Mouse (Mus musculus) embryonic stem cell, embryonic (primary cell): ENCODE results near the gene E430018J23Rik.

Experiments
- CTCF ChIA-PET, 4 experiments: fragments of 300-600 bp in 2 of 4; fragments of 350-600 bp in 2 of 4; sonication (Branson Sonifier 250); formaldehyde crosslinking; loops; one replicate each; lab custom pipeline; 2022; ENCODE audit warnings: inconsistent platforms in 2 of 4; lab: Charles Lee
- POLR2A ChIA-PET, 4 experiments: fragments of 300-600 bp in 2 of 4; fragments of 350-600 bp in 2 of 4; sonication (Branson Sonifier 250); formaldehyde crosslinking; loops; one replicate each; lab custom pipeline; 2022; ENCODE audit warnings: antibody characterized with exemption in 4 of 4, inconsistent platforms in 1 of 4; lab: Charles Lee

The E430018J23Rik gene

DNA sequence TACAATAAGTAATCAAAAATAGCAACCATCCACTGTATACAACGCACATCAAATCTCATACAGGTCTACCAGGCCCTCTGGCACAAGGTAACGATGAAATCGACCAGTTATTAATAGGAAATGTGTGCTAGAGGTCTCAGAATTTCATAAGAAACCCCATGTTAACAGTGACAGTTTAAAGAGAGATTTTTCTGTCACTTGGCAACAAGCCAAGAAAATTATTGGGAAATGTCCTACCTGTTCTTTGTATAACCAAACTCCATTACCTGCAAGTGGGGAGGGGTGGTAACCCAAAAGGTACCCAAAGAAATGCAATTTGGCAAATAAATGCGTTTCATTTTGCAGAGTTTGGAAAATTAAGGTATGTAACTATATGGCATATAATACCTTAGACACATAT is 35.0 kb downstream of the E430018J23Rik start:
- ChIA-PET POLR2A (no interaction called here), CTCF (no interaction called here)

DNA sequence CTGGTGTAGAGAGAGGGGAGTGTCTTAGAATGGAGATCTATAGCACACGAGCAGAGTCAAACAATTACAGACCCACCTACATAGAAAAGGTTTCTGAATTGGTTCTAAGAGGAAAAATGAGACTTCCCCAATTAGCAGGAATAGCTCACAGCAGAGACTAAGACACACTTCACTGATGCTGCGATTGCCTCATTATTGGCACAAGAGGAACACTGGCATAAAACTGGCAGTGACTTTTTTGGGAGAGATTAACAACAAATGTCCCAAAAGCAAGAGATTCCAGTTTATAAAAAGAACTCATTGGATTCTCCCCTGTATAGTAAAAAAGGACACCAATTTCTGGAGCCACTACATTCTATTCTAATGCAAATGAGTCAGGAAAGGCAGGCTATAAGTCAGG is 35.6 kb downstream of the E430018J23Rik start:
- CTCF ChIA-PET, result no interaction called here
- POLR2A ChIA-PET, result interaction anchor here in 1 of 4 experiments (1.0 kb wide), 1 partner anchor 83 kb away, joined by 3 read pairs; no protein-coding TSS in a partner anchor

GRCm38 (mm10) chr7:127355796-127356195 is 37.6 kb downstream of the E430018J23Rik start:
- CTCF ChIA-PET, result interaction anchor here in 1 of 4 experiments (0.6 kb wide), 1 partner anchor 585 kb away, joined by 3 read pairs; no protein-coding TSS in a partner anchor
- POLR2A ChIA-PET, result no interaction called here

DNA sequence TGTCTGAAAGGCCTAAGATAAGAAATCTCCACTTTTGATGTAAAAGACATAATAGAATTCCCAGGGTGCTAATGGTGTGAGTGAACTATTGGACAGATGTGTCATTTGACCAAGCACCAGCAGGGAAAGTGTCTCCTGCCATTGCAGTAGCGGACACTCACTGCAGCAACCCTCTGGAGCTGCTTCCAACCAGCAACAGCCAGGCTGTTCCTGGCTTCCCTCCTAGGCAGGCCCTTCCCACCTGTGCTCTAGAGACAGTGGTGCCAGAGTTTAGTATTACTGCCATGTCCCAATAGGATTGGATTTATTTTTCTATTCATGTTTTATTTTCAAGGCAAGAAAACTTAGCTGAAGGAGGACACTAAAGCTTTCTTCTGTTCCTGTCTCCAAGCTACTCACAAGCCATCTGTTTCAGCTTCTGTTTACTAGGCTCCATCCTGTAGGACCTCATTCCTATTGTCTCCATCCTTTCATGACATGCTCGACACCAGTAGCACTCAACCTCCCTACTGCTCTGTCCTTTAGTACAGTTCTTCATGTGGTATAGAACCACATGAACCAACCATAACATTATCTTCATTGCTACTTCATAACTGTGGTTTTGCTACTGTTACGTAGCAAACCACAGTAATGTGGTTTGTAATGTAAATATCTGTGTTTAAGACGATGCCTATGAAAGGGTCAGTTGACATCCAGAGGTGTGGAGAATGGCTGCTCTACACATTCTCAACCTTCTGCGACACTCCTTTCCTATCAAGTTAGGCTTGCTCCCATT is 42.0 kb downstream of the E430018J23Rik start:
- CTCF ChIA-PET, result interaction anchor here in 1 of 4 experiments (1.1 kb wide), 1 partner anchor 122 kb away, joined by 3 read pairs; no protein-coding TSS in a partner anchor

DNA sequence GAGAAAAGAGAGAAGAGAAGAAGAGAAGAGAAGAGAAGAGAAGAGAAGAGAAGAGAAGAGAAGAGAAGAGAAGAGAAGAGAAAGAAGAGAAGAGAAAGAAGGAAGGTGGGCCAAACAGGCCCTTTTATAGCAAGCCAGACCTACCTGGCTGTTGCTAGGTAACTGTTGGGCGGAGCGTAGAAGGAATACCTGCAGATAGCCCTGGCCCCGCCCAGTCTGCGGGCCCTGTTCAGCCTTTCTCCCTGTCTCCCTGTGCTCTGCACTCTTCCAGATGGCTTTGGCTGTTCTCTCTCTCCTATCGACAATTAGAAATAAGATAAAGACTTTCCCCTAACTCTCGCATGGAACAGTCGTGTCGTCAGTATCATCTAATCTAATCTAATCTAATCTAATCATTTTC is 46.8 kb downstream of the E430018J23Rik start:
- ChIA-PET POLR2A (interaction anchor here in 2 of 4 experiments (1.0 to 1.4 kb wide), 5 partner anchors 68 to 364 kb away, joined by 3 to 5 read pairs (median 4); no protein-coding TSS in a partner anchor), CTCF (no interaction called here)

More for the DNA sequence above, 42.0 kb downstream of the E430018J23Rik start:
- POLR2A ChIA-PET, result interaction anchor here in 2 of 4 experiments (0.7 to 0.9 kb wide), 2 partner anchors 54 to 740 kb away, joined by 3 read pairs; no protein-coding TSS in a partner anchor

- ChIA-PET POLR2A (interaction anchor here in 3 of 4 experiments (0.5 to 1.4 kb wide), 40 partner anchors 8 to 721 kb away, joined by 3 to 11 read pairs (median 4); partner anchors contain the start of genes Ccdc189 (in 1 of the 3), Dctpp1 (in 1 of the 3), E430018J23Rik (in 1 of the 3) and Kat8 (in 1 of the 3)), CTCF (interaction anchor here in 2 of 4 experiments (0.6 to 1.0 kb wide), 8 partner anchors 21 to 167 kb away, joined by 3 to 5 read pairs (median 3); partner anchors contain the start of gene Zfp764 (in 1 of the 2))
Observed at GRCm38 (mm10) chr7:127345512-127346325, 47.7 kb downstream of the E430018J23Rik start, which contains the start of gene Zfp768. Gene Zfp768, minus strand, starts transcription at chr7:127345589.

- ChIA-PET POLR2A (interaction anchor here in 3 of 4 experiments (0.6 to 1.4 kb wide), 20 partner anchors 10 to 496 kb away, joined by 3 to 11 read pairs (median 4); partner anchors contain the start of genes Ccdc189 (in 1 of the 3), Dctpp1 (in 1 of the 3), Rnf40 (in 1 of the 3) and Zfp747 (in 1 of the 3)), CTCF (interaction anchor here in 1 of 4 experiments (1.0 kb wide), 1 partner anchor 21 kb away, joined by 3 read pairs; no protein-coding TSS in a partner anchor)
Observed at GRCm38 (mm10) chr7:127345092-127345491, 48.3 kb downstream of the E430018J23Rik start.

- ChIA-PET CTCF (interaction anchor here in 1 of 4 experiments (0.5 kb wide), 1 partner anchor 365 kb away, joined by 3 read pairs; the partner anchor contains the start of gene Bcl7c), POLR2A (interaction anchor here in 3 of 4 experiments (0.9 to 1.4 kb wide), 6 partner anchors 35 to 1071 kb away, joined by 3 read pairs; no protein-coding TSS in a partner anchor)
Observed at GRCm38 (mm10) chr7:127344371-127344770, 49.1 kb downstream of the E430018J23Rik start.

DNA sequence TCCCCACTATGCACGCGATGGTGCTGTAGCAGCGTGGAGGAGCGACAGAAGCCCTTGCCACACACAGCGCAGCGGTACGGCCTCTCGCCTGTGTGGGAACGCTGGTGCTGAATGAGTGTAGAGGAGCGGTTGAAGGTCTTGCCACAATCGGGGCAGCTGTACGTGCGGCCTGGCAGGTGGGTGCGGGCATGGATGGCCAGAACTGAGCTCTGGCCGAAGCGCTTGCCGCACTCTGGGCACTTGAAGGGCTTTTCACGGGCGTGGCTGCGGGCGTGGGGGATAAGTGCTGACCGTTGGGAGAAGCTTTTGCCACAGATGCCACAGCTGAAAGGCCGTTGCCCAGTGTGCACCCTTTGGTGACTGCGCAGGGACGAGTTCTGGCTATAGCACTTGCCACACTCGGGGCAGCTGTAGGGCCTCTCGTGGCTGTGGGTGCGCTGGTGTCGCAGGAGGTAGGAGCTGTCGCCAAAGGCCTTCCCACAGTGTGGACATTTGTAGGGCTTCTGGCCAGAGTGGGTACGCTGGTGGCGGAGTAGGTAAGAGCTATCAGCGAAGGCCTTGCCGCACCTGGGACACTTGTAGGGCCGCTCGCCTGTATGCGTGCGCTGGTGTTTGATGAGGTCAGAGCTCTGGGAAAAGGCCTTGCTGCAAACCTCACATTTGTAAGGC is 49.9 kb downstream of the E430018J23Rik start:
- POLR2A ChIA-PET, result interaction anchor here (0.6 to 2.3 kb wide), 24 partner anchors 8 to 1070 kb away, joined by 3 to 8 read pairs (median 3); partner anchors contain the start of genes Sephs2 (in 3 of the 4), Dctpp1 (in 1 of the 4) and Zfp747 (in 1 of the 4)
- CTCF ChIA-PET, result interaction anchor here in 2 of 4 experiments (0.6 to 2.1 kb wide), 6 partner anchors 34 to 334 kb away, joined by 3 to 13 read pairs (median 4); partner anchors contain the start of genes Dctpp1 (in 1 of the 2) and Pagr1a (in 1 of the 2)

GRCm38 (mm10) chr7:127342888-127343287 is 50.5 kb downstream of the E430018J23Rik start:
- CTCF ChIA-PET, result interaction anchor here in 3 of 4 experiments (0.6 to 2.1 kb wide), 9 partner anchors 19 to 334 kb away, joined by 3 to 13 read pairs (median 4); partner anchors contain the start of genes Dctpp1 (in 1 of the 3) and Pagr1a (in 1 of the 3)
- POLR2A ChIA-PET, result interaction anchor here (0.6 to 2.3 kb wide), 18 partner anchors 11 to 626 kb away, joined by 3 to 8 read pairs (median 4); partner anchors contain the start of genes Sephs2 (in 3 of the 4) and Dctpp1 (in 1 of the 4)

DNA sequence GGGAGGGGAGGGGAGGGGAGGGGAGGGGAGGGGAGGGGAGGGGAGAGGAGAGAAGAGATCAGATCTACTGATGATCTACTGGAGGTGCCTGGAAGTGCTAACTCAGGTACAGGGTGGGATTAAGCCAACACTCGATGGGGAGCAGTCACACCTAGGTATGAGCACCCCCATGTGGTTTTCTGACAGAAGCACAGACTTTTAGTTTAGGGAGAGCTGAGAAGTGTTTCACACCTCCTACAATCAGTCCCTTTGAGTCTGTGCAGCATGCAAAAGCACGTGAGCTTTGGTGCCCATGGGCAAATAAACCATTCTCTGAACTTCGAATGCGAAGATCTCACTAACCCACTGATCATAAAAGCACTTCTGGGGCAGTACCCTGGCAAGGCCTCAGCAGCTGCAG is 51.1 kb downstream of the E430018J23Rik start:
- ChIA-PET CTCF (interaction anchor here in 3 of 4 experiments (0.5 to 2.1 kb wide), 7 partner anchors 17 to 458 kb away, joined by 3 to 13 read pairs (median 4); partner anchors contain the start of genes Dctpp1 (in 1 of the 3) and Hsd3b7 (in 1 of the 3)), POLR2A (interaction anchor here (0.6 to 2.3 kb wide), 14 partner anchors 10 to 627 kb away, joined by 3 to 8 read pairs (median 4); partner anchors contain the start of genes Dctpp1 (in 2 of the 4) and Sephs2 (in 2 of the 4))

DNA sequence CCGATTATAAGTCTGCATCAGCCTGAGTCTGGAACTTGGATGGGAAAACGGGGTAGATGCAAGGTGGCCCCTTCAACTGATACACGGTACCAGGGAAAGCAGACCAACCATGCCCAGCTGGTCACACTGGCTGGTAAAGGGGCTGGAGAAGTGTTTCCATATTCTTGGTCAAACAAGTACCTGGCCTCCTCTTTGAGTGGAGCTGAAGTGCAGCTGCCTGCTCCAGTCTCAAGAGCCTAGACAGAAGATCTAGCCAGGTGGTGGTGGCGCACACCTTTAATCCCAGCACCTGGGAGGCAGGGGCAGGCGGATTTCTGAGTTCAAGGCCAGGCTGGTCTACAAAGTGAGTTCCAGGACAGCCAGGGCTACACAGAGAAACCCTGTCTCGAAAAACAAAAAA is 51.6 kb downstream of the E430018J23Rik start:
- ChIA-PET CTCF (interaction anchor here in 2 of 4 experiments (0.5 to 2.1 kb wide), 5 partner anchors 18 to 459 kb away, joined by 3 to 13 read pairs (median 3); partner anchors contain the start of gene Hsd3b7 (in 1 of the 2)), POLR2A (interaction anchor here in 3 of 4 experiments (1.1 to 2.3 kb wide), 8 partner anchors 10 to 152 kb away, joined by 3 to 8 read pairs (median 4); partner anchors contain the start of genes Dctpp1 (in 2 of the 3) and Sephs2 (in 1 of the 3))

GRCm38 (mm10) chr7:127341356-127341755 is 52.1 kb downstream of the E430018J23Rik start:
- POLR2A ChIA-PET, result interaction anchor here in 2 of 4 experiments (0.6 to 2.2 kb wide), 8 partner anchors 11 to 275 kb away, joined by 3 to 8 read pairs (median 3); partner anchors contain the start of genes Dctpp1 (in 1 of the 2) and Sephs2 (in 1 of the 2)
- CTCF ChIA-PET, result no interaction called here
